Mouse (Mus musculus) urinary bladder, postnatal 4 days (tissue): ENCODE data around the gene Ptprg.

Experiments used
- DNase-seq, 2 experiments: peaks; one replicate each; pipeline ENCODE4 v3.0.0; 2021 to 2022; ENCODE audit warnings: low spot score in 2 of 2

Ptprg gene

GRCm38 (mm10) chr14:11553273-11553665 is at the start of gene Ptprg:
Ptprg (plus strand) TSS chr14:11553532.
- peak; percentile 81 to 84 for DNase-seq

- no peak for DNase-seq
Observed at GRCm38 (mm10) chr14:11503803-11504365, 49.4 kb upstream of the Ptprg start.

GRCm38 (mm10) chr14:11510173-11510572 is 43.2 kb upstream of the Ptprg start:
- DNase-seq = no peak

GRCm38 (mm10) chr14:11519171-11519570 is 34.2 kb upstream of the Ptprg start:
- DNase-seq = no peak

- DNase-seq = no peak
Observed at GRCm38 (mm10) chr14:11523052-11523451, 30.3 kb upstream of the Ptprg start.

GRCm38 (mm10) chr14:11529591-11529990 is 23.7 kb upstream of the Ptprg start:
- DNase-seq = no peak

- DNase-seq = no peak
Observed at GRCm38 (mm10) chr14:11534456-11534855, 18.9 kb upstream of the Ptprg start.

GRCm38 (mm10) chr14:11536121-11536520 is 17.2 kb upstream of the Ptprg start:
- DNase-seq = no peak

GRCm38 (mm10) chr14:11551892-11552291 is 1.4 kb upstream of the Ptprg start:
- no peak for DNase-seq

GRCm38 (mm10) chr14:11552521-11553272 is 635 bp upstream of the Ptprg start:
- DNase-seq = peak in 1 of 2 experiments; percentile 28

- DNase-seq = no peak
Observed at GRCm38 (mm10) chr14:11553679-11554305, 460 bp downstream of the Ptprg start.

GRCm38 (mm10) chr14:11554306-11555041 is 1.1 kb downstream of the Ptprg start:
- DNase-seq = peak; percentile 46 to 65

GRCm38 (mm10) chr14:11555061-11555501 is 1.7 kb downstream of the Ptprg start:
- no peak for DNase-seq

- DNase-seq = no peak
Observed at GRCm38 (mm10) chr14:11555521-11556355, 2.4 kb downstream of the Ptprg start.

GRCm38 (mm10) chr14:11556356-11557130 is 3.2 kb downstream of the Ptprg start:
- peak in 1 of 2 experiments; percentile 34 for DNase-seq

GRCm38 (mm10) chr14:11558496-11558895 is 5.2 kb downstream of the Ptprg start:
- DNase-seq = no peak

- no peak for DNase-seq
Observed at GRCm38 (mm10) chr14:11560641-11561232, 7.4 kb downstream of the Ptprg start.

- DNase-seq = no peak
Observed at GRCm38 (mm10) chr14:11561397-11561796, 8.1 kb downstream of the Ptprg start.

GRCm38 (mm10) chr14:11562870-11563269 is 9.5 kb downstream of the Ptprg start:
- DNase-seq = no peak

GRCm38 (mm10) chr14:11563656-11564055 is 10.3 kb downstream of the Ptprg start:
- no peak for DNase-seq
